Mouse (Mus musculus): ENCODE data around the gene Aarsd1.
A peak's percentile ranks its signal among the peaks of the same experiment; 100 is the strongest.
"Not testable (repeated sequence)": the region's sequence is repeated elsewhere in the genome, so short reads cannot be mapped to it uniquely, and the experiment has no call there.

The Aarsd1 gene

GRCm38 (mm10) chr11:101417101-101417855, at the start of gene Aarsd1:
TSS of gene Aarsd1 (minus strand) at chr11:101417615.
- peak; percentile 57 for DNase-seq (ENCODE audit: extremely low spot score, low read depth, low spot score)

- DNase-seq (ENCODE audit: extremely low spot score, low read depth, low spot score), result not testable (repeated sequence)
These were observed 49.1 kb upstream of the Aarsd1 start for GRCm38 (mm10) chr11:101466552-101466950.

- DNase-seq (ENCODE audit: extremely low spot score, low read depth, low spot score), result no peak
These were observed 48.6 kb upstream of the Aarsd1 start, which contains the start of gene Vat1 for GRCm38 (mm10) chr11:101465869-101466551. TSS of gene Vat1 (minus strand) at chr11:101466230.

GRCm38 (mm10) chr11:101465101-101465868, 47.9 kb upstream of the Aarsd1 start:
- DNase-seq (ENCODE audit: extremely low spot score, low read depth, low spot score), result no peak

GRCm38 (mm10) chr11:101464211-101465100, 47.0 kb upstream of the Aarsd1 start, which contains the start of gene Rnd2:
TSS of gene Rnd2 (plus strand) at chr11:101464999.
- DNase-seq (ENCODE audit: extremely low spot score, low read depth, low spot score), result no peak

GRCm38 (mm10) chr11:101462583-101463440, 45.4 kb upstream of the Aarsd1 start:
- no peak for DNase-seq (ENCODE audit: extremely low spot score, low read depth, low spot score)

GRCm38 (mm10) chr11:101462141-101462540, 44.7 kb upstream of the Aarsd1 start:
- no peak for DNase-seq (ENCODE audit: extremely low spot score, low read depth, low spot score)

- DNase-seq (ENCODE audit: extremely low spot score, low read depth, low spot score), result no peak
These were observed 42.9 kb upstream of the Aarsd1 start for GRCm38 (mm10) chr11:101460321-101460720.

- DNase-seq (ENCODE audit: extremely low spot score, low read depth, low spot score), result no peak
These were observed 42.3 kb upstream of the Aarsd1 start for GRCm38 (mm10) chr11:101459716-101460115.

- no peak for DNase-seq (ENCODE audit: extremely low spot score, low read depth, low spot score)
These were observed 40.8 kb upstream of the Aarsd1 start for GRCm38 (mm10) chr11:101458217-101458616.

- no peak for DNase-seq (ENCODE audit: extremely low spot score, low read depth, low spot score)
These were observed 40.2 kb upstream of the Aarsd1 start for GRCm38 (mm10) chr11:101457631-101458030.

- DNase-seq (ENCODE audit: extremely low spot score, low read depth, low spot score), result no peak
These were observed 38.2 kb upstream of the Aarsd1 start for GRCm38 (mm10) chr11:101455627-101456026.

- DNase-seq (ENCODE audit: extremely low spot score, low read depth, low spot score), result no peak
These were observed 37.3 kb upstream of the Aarsd1 start for GRCm38 (mm10) chr11:101454702-101455101.

GRCm38 (mm10) chr11:101452093-101452774, 34.8 kb upstream of the Aarsd1 start:
- no peak for DNase-seq (ENCODE audit: extremely low spot score, low read depth, low spot score)

GRCm38 (mm10) chr11:101451536-101451935, 34.1 kb upstream of the Aarsd1 start:
- DNase-seq (ENCODE audit: extremely low spot score, low read depth, low spot score), result no peak

GRCm38 (mm10) chr11:101450394-101450793, 33.0 kb upstream of the Aarsd1 start:
- DNase-seq (ENCODE audit: extremely low spot score, low read depth, low spot score), result no peak

- not testable (repeated sequence) for DNase-seq (ENCODE audit: extremely low spot score, low read depth, low spot score)
These were observed 32.2 kb upstream of the Aarsd1 start for GRCm38 (mm10) chr11:101449596-101449995.

- no peak for DNase-seq (ENCODE audit: extremely low spot score, low read depth, low spot score)
These were observed 31.5 kb upstream of the Aarsd1 start for GRCm38 (mm10) chr11:101448899-101449298.

- no peak for DNase-seq (ENCODE audit: extremely low spot score, low read depth, low spot score)
These were observed 30.9 kb upstream of the Aarsd1 start, which contains the start of gene Ifi35 for GRCm38 (mm10) chr11:101448274-101448746. TSS of gene Ifi35 (plus strand) at chr11:101448407.

Data from hindlimb bud, embryonic 11.5 days (tissue).